Mouse (Mus musculus) left cerebral cortex, adult 2 months (tissue): ENCODE data around the gene Aspdh. TPM values are rescaled to one million over a fixed set of nuclear protein-coding genes. Genes with fewer than 3 reads are reported as not detected.

Experiments used
- DNase-seq, 2 experiments: peaks; one replicate each; pipeline ENCODE4 v3.0.0; 2021 to 2022; ENCODE audit warnings: low spot score in 2 of 2, mixed read lengths in 1 of 2; ENCODE audit errors: extremely low spot score in 1 of 2
- H3K27ac ChIP-seq: fragments of 200-600 bp; 2 replicates; pipeline ENCODE4 v1.8.1; 2022
- H3K4me3 ChIP-seq: fragments of 200-600 bp; 2 replicates; pipeline ENCODE4 v1.8.1; 2022
- CTCF ChIP-seq: fragments of 200-600 bp; IDR thresholded peaks from 2 replicates; pipeline ENCODE4 v1.8.1; 2022; ENCODE audit warnings: antibody characterized with exemption, mild to moderate bottlenecking, moderate library complexity
- intact Hi-C: fragments of 180-260 bp; cut with DNase I; formaldehyde crosslinking; loops from one replicate; pipeline ENCODE4 v1.15.1; 2025
- total RNA-seq, 2 experiments: library from RNA; stranded (reverse); gene quantifications; 2 replicates each; pipeline ENCODE4 v1.2.3; 2021

Aspdh gene
- total RNA-seq, 2 experiments from 2014 or later = 9.8 to 10.0 TPM

DNA sequence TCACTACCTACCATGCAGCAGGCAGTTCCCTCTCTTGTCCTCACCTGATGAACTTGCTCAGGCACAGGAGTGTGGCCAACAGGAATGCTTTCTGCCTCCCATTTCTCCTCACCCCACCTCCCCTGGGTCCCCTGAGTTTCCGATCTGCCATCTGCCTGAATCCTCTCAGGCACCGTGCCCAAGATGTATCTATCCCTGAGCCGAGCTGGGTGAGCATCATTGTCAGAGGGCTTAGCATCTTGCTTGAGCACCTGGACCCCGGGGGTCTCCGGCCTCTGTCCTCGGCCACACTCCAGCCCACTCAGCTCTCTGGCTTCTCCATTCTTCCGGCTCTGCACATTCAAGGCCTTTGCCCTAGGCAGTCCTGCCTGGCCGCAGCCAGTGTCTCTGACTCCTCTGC lies 27.3 kb upstream of the Aspdh start:
- DNase-seq = no peak
- Histone ChIP-seq H3K27ac (no peak overlapping the region), H3K4me3 (no peak overlapping the region)
- intact Hi-C loops = no loop called here
- no peak for TF ChIP-seq CTCF

DNA sequence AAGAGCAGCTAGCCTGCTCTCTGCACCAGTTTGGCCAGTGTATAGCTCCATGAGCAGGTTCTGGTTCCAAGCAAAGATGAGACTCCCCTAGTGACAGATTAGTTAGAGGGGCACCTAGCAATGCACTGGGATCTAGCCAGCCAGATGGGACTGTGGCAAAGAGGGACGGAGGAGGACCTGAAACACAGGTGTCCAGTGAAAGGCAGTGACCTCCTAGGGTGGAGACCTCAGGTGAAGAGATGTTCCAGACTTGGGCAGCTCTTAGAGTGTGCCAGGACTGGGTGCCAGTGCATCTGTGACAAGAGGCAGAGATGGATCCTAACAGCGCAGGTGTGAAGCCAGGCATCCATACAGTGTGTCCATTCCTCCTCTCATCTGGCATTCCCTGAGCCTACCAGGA lies 25.5 kb upstream of the Aspdh start:
- no peak for TF ChIP-seq CTCF
- Histone ChIP-seq H3K27ac (no peak overlapping the region), H3K4me3 (no peak overlapping the region)
- no peak for DNase-seq
- intact Hi-C loops = no loop called here

DNA sequence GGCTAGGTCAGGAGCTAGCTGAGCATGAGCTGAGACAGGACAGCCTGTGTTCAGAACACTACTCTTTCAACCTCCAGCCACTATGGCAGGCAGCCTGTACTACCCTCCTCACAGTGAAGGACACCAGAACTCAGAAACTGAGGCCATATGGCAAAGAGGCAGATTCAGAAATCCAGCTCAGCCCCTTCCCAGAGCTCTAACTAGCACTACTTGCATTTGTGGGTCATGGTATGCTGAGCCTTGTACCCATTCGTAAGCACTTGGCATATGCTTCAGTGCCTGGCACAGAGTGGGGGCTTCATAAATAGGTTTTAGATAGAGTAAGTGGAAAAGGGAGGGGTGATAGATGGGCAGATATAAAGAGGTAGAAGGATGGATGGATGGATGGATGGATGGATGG lies 24.7 kb upstream of the Aspdh start:
- Histone ChIP-seq H3K4me3 (no peak overlapping the region), H3K27ac (no peak overlapping the region)
- intact Hi-C loops = no loop called here
- no peak for TF ChIP-seq CTCF
- no peak for DNase-seq

DNA sequence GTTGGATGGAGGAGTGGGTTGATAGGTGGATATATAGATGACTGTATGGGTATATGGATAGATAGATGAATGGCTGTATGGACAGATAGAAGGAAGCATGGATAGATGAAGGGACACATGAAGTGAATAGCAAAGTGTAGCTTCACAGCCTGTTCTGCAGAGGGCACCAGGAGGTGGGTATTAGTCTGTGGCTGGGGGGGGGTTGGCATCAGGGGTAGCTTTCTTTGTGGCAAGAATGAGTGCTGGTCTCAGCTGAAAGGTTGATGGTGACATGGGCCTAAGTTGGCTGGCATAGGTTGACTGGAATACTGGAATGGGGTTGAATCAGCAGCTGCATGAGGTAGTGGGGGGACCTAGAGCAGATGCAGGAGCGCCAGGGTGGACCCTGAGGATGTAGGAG lies 24.0 kb upstream of the Aspdh start:
- intact Hi-C loops = no loop called here
- no peak for TF ChIP-seq CTCF
- DNase-seq = no peak
- H3K27ac ChIP-seq = peak overlapping the region; percentile 99
- H3K4me3 ChIP-seq = peak overlapping the region; percentile 19; the same call in 1 of the 2 replicates

DNA sequence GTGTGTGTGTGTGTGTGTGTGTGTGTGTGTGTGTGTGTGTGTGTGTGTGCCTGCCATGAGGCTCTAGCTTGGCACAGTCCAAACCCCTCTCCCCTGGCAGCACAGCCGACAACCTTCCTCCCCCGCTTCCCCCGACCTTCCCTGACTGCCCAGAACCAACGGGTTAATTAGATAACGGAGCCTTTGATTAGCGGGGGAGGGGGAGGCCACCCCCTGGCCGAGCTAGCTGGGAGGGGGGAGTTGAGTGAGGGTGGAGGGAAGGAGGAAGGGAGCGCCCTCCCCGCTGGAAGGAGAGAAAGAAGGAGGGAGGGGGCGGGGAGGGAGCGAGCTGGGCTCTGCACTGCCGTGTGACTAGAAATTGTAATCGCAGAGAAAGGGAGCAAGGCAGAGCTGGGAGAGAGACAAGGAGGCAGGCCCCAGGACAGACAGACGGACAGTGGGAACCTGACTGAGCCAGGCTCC lies 23.5 kb upstream of the Aspdh start:
- intact Hi-C loops = loop anchor here (1.0 to 2.0 kb wide), 2 partner anchors 11 to 21 kb away; no protein-coding TSS in a partner anchor
- Histone ChIP-seq H3K4me3 (peak overlapping the region; percentile 78), H3K27ac (peak overlapping the region; percentile 99)
- DNase-seq = peak; percentile 64 to 67
- no peak for TF ChIP-seq CTCF

DNA sequence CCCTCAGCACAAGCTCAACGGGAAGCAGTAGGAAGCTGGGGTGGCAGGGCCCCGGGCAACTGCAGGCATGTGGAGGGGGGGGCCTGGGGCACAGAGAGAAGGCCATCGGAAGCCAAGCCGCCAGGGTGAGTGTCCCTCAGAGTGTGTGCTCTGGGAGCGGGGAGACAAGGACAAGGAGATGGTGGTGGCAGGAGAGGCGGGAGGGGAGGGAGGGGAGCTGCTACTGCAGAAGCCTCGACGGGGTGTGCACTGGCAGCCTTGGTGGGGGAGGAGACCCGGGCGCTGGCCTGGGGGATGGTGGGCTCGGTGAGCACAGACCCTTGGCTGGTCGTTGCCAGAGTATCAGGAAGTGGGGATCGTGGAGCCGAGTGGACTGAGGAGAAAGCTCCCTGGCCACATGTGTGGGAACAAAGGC lies 22.8 kb upstream of the Aspdh start:
- DNase-seq = peak; percentile 47 to 51
- TF ChIP-seq CTCF = no peak
- H3K4me3 ChIP-seq = peak overlapping the region; percentile 78
- H3K27ac ChIP-seq = peak overlapping the region; percentile 99
- intact Hi-C loops = loop anchor here (1.0 to 2.0 kb wide), 2 partner anchors 12 to 20 kb away; no protein-coding TSS in a partner anchor

DNA sequence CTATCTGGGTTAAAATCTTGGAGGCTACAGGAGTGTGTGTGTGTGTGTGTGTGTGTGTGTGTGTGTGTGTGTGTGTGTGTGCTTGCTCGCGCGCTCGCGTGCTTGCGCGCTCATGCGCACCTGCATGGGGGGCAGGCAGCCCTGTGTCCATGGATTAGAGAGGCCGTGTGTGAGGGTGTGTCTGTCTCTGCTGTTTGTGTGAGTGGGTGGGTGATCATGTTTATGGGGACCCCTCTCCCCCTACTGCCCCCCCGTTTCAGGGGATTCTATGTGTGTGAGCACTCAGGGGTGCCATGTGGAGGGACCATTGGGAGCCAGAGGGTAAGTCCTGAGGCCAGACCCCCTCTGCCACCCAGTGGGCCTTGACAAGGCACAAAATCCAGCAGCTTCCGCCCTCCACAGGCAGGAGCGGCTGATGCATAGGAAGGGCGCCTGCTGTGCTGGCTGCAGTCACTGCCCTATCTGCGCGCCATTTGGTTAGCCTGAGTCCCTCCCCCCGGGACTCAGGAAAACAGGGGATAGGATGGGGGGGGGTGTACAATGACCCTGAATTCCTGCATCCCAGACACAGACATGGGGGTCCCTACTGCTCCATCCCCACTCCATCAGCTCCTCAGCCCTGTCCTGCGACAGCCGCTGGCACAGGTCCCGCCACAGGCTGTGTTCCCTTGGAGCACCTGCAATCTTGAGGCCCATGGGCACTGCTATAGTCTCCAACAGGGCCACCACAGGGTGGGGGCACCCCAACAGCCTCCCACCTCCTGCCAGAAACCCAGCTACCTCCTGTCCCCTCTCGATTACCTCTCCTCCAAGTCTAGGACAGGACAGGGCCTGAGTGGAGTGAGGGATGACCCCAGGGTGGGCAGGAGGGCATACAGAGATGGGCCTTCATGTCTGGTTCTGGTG lies 21.7 kb upstream of the Aspdh start:
- TF ChIP-seq CTCF = peak; percentile 29
- intact Hi-C loops = loop anchor here (2.0 kb wide), 1 partner anchor 19 kb away; no protein-coding TSS in a partner anchor
- Histone ChIP-seq H3K4me3 (peak overlapping the region; percentile 78), H3K27ac (peak overlapping the region; percentile 99)
- DNase-seq = peak; percentile 43 to 47

DNA sequence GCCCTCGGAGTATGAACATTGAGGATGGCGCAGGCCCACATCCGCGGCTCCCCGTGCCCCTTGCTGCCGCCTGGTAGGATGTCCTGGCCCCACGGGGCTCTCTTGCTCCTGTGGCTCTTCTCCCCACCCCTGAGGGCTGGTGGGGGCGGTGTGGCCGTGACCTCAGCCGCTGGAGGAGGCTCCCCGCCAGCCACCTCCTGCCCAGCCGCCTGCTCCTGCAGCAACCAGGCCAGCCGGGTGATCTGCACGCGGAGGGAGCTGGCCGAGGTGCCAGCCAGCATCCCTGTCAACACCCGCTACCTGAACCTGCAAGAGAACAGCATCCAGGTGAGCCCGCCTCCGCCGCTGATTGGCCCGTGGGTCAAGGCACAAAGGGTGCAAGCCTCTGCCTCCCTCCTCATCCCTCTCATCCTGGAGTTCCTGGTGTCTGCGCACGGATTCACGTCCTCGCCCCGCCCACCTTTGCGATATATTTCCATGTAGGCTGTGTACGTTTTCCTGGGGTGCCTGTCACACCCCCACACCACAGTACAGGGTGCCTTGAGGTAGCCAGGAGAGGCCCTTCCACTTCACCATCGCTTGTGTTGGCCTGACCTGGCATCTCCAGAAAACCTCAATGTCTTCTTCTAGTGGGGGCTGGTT lies 20.2 kb upstream of the Aspdh start:
- intact Hi-C loops = no loop called here
- H3K4me3 ChIP-seq = peak overlapping the region; percentile 78
- DNase-seq = peak in 1 of 2 experiments; percentile 39
- TF ChIP-seq CTCF = no peak
- peak overlapping the region; percentile 70 for H3K27ac ChIP-seq

DNA sequence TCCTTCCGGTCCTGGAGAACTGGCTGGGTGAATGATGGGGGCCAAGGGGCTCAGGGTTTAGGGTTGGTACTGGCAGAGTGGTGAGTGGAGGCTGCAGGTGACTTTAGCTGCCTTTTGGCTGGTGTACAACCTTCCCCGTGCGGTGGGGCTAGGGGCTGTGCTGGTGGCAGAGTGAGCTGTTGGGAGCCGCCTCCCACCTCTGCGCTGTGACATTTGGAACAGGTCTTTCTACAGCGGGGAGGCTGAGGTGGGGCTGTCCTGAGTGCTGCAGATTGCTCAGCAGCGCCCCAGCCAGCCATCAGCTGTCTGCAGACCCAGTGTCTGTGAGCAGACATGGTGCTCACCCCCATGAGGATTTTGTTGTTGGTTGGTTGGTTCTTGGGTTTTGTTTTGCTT lies 19.7 kb upstream of the Aspdh start:
- intact Hi-C loops = no loop called here
- TF ChIP-seq CTCF = no peak
- peak in 1 of 2 experiments; percentile 42 for DNase-seq
- Histone ChIP-seq H3K4me3 (peak overlapping the region; percentile 78), H3K27ac (peak overlapping the region; percentile 70)

DNA sequence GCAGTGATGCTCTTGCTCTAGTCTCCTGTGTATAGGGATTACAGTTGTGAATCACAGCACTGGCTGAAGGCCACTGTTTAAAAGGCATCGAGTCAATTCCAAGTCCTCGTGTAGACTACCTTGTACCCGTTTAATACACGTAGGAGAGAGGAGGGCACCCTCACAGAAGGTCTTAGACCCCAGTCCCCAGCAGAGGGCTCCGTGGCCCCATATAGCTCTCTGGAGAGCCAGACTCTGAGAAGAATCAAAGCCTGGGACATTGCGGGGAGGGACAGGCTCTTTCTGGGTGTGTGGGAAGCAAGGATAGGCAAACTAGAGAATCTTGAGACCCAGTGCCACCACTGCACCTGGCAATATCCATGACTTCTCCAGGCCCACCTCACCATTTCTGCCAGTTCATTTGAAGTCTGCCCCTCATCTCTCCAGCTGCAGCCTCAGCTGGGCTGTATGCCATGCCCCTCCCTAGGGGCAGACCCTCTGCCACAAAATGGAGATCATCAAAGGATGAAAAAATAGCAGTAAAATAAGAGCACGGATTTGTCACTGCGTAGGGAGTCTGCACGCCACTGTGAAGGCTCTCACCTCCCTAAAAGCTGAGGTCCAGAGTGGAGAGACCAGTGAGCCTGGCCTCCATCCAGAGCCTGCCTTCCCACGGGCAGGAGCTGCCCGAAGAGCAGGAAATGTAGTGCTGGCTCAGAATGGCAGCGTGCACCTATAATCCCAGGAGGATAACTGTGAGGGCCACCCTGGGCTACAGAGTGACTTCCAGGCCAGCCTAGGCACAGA lies 18.9 kb upstream of the Aspdh start:
- peak overlapping the region; percentile 78 for H3K4me3 ChIP-seq
- no peak; the same call in none of the 2 replicates for TF ChIP-seq CTCF
- peak overlapping the region; percentile 70 for H3K27ac ChIP-seq
- intact Hi-C loops = no loop called here
- no peak for DNase-seq

DNA sequence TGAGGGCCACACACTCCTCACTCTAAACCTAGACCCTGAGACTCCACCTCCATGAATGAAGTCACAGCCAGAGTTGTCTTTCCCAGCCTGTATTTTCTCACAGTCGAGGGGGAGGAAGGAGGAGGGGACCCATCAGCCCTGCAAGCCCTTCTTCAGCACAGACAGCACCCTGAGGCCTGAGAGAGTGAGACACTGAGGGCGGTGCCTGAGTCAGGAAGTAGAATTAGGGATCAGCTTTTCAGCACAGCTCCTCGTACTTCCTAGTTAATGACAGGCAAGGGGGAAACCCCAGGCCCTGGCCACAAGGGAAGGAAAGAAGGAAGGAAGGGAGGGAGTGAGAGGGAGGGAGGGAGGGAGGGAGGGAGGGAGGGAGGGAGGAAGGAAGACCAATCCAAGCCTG lies 11.9 kb upstream of the Aspdh start:
- DNase-seq = no peak
- H3K4me3 ChIP-seq = no peak overlapping the region
- intact Hi-C loops = no loop called here
- no peak for TF ChIP-seq CTCF
- H3K27ac ChIP-seq = no peak overlapping the region
